Mouse (Mus musculus): ENCODE results near the gene Fzd1.

Gene Fzd1

GRCm38 (mm10) chr5:4753161-4753560 is 4.7 kb downstream of the Fzd1 start:
- no peak for DNase-seq (ENCODE audit: low read depth)

DNA sequence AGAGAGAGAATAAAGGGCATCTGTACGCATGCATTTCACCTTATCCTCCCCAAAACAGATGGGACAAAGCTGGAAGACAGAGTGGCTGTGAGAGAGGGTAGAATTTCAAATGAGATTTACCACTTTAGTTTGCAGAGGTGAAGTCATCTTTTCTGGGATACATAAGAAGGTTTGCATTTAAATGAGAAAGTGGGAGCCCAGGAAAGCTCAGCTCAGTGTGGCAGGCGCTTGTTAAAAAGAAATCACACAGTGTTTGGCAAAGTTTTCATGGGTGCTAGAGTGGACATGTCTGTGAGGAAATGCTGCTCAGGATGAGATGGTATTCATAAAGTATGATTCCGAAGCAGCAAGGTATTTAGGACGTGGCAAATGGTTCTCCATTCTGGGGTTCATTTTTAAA is 15.1 kb downstream of the Fzd1 start:
- no peak for DNase-seq (ENCODE audit: low read depth)

DNA sequence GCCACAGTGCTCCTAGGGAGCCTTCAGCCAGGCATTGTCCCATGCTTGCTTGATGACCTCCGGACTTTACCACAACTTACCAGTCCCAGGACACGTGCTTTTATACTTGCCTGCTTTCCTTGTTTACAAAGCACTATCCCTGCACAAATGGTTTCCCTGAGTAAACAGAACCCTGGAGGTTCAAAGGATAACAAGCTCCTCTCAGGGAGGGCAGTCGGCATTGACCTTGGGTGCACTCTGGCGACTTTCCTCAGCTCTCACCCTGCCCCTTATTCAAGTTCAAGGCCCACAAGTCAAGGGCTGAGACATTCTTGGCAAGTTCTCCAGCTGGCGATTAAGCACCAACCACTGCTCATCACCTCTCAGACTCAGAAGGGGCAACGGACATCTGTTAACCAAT is 20.8 kb downstream of the Fzd1 start:
- no peak for DNase-seq (ENCODE audit: low read depth)

DNA sequence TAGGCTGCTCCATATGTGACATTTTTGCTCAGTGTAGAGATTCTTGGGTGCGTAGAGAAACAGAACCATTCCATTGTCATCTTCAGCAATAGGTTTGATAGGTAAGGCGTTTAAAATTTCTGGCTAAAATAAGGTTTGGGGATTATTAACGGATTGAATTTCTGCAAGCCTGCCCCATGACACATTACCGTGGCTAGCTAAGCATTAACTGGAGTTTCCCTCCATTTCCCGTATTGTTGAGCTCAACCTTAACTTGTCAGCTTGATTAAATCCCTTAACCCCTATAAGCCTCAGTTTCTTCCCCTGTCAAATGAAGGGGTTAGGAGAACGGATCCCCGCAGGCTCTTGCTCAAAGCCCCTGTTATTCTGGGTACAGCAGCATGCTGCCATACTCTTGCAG is 22.4 kb downstream of the Fzd1 start:
- DNase-seq (ENCODE audit: low read depth), result no peak

GRCm38 (mm10) chr5:4733239-4733638 is 24.6 kb downstream of the Fzd1 start:
- no peak for DNase-seq (ENCODE audit: low read depth)

DNA sequence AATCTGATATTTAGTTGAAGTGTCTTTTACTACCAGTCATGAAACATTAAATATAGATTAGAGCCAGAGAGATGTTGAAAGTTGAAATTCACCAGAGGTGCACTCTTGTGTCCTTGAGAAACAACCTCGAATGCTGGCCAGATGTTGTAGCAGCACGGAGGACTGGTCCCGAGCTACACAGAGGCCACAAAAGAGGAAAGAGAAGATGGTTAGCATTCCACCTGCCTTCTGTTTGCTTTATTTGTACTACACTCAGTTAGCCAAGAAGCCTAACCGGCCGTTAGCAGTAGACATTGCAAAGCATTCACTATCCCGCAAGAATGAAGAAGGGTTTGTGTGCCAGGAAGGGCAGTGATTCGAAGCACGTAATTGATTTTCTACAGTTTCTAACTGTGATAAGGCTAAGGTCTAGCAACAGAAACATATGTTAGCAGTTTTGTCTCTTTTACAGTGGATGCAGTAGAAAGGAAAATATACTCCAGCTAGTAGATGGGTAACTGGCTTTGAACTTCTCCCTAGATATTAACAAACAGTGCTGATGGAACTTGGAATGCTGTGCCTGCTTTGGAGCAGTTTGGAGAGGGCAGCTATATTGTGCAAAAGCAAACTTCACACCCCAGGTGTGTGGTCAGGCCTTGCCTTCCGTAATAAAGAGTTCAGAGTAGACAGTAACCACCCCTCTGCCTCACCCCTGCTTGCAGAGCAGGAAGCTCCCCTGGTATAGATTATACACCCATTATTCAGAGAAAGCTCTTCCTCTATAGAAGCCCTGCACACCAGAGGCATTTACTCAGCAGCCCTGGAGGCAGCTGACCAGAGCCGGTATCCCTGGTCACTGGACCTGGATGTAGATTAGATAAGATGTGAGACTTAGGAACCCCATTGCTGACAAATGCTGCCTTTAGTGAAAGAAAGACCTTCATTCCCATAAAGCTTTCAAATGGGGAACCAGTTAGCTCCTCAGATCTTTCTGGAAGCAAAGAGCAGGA is 25.3 kb downstream of the Fzd1 start:
- DNase-seq (ENCODE audit: low read depth), result no peak

GRCm38 (mm10) chr5:4731743-4732215 is 26.1 kb downstream of the Fzd1 start:
- DNase-seq (ENCODE audit: low read depth), result no peak

GRCm38 (mm10) chr5:4731064-4731463 is 26.8 kb downstream of the Fzd1 start:
- no peak for DNase-seq (ENCODE audit: low read depth)

Measured in fibroblast of lung, adult 2 months (primary cell).